Mouse (Mus musculus): Measurements from ENCODE around the gene Ntrk2.
"Not testable (repeated sequence)": the region's sequence is repeated elsewhere in the genome, so short reads cannot be mapped to it uniquely, and the experiment has no call there.

Ntrk2 gene

DNA sequence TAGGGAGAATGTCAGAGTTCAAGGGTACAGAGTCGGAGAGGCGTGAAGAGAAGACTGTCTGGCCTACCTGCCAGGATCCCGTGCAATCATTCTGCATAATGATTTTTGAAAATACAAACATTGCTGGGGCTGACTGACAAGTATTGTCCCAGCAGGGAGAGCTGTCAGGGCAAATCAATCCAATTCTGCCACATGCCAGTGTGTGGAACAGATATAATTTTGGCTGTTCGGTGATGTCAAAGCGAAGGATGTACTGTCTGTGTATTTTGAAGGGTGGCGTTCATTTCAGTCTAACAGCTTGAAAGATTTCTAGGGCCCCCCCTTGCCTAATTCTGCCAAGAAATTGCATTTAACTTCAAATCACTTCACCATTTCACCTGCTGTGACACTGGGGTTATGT lies 224.2 kb downstream of the Ntrk2 start:
- no peak for DNase-seq (ENCODE audit: low read depth, low spot score)

DNA sequence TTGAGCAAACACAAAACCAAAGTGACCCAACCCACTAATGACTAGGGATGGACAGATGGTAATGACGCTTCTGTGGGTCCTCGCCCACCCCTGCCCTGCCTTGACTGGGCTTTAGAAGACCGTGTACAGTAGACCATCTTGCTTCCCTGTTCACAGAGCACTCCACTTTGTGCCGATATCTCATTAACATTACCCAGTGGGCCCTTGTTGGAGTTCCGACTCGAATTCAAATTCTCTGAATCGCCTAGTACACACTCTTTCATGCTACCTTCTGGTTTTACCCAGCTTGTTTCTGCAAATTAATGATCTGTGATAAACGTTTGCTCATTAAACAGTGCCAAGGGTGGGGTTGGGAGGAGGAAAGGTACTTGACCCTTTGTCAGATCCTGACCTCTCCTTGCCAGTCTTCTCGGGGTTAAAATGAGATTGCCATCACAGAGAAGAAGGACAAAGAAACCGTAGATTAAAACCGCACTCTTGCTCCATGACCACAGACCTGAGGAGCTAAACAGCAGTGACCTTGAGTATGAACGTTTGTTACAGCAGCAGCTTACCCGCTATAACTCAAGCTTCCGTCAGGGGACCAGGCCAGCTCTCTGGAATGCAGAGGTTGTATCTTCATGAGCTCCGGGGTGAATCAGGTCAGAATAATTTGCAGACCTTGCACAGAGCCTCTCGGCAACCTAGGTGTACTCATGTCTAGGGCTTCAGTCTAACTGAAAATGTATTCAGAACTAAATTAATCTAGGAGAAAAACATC lies 234.0 kb downstream of the Ntrk2 start:
- DNase-seq (ENCODE audit: low read depth, low spot score), result no peak

DNA sequence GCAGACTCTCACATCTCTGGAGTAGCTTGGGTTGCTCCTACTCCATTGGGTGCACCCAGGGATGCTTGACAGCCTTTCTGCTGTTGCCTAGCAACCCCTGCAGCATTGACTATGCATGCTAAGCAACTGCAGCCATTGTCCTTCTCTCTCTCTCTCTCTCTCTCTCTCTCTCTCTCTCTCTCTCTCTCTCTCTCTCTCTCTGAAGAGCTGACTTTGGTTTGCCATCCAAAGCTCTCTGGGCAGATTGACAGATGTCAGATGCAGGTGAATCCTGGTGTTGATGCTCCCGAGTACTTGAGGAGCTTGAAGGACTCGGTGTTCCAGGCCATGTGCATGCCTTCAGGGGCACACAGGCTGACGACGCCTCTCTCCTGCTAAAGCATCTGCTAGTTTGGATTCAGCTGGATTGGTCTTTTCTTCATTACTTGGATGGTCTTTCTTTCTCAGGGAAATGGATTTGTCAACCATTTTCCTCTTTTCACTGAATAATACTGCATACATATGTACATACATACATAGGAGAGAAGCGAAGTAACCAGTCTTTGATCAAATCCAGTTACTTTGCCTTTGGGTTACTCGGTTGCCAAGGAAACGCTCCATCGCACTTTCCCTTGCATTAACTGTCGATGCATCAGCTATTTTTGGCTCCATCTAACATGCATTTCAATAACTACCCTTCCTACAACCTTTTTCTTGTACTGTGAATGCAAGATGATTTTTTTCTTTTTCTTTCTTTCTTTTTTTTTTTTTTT lies 234.8 kb downstream of the Ntrk2 start:
- DNase-seq (ENCODE audit: low read depth, low spot score), result peak; percentile 10

DNA sequence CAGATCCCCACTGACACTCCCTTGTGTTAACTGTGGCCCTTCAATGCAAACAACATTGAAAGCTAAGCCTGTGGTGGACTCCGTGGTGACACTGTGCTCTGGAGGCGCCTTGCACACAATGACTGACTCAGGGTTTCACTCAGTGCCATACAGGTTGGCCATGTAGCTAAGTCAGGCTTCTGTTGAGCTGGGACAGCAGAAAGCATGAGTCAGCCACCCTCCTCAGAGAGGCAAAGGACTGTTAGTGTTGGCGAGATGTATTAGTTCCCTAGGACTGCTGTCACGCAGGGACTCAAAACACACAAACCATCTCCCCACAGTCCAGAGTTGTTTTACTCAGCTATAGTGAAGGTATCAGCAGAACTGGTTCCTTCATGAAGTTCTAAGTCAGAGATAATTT lies 245.8 kb downstream of the Ntrk2 start:
- DNase-seq (ENCODE audit: low read depth, low spot score), result no peak

DNA sequence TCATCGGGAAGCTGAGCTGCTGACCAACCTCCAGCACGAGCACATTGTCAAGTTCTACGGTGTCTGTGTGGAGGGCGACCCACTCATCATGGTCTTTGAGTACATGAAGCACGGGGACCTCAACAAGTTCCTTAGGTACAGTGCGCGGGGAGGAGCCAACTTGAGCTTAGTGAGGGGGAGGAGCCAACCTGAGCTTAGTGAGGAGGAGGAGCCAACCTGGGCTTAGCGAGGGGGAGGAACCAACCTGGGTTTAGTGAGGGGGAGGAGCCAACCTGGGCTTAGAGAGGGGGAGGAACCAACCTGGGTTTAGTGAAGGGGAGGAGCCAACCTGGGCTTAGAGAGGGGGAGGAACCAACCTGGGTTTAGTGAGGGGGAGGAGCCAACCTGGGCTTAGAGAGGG lies 248.0 kb downstream of the Ntrk2 start:
- DNase-seq (ENCODE audit: low read depth, low spot score), result not testable (repeated sequence)

DNA sequence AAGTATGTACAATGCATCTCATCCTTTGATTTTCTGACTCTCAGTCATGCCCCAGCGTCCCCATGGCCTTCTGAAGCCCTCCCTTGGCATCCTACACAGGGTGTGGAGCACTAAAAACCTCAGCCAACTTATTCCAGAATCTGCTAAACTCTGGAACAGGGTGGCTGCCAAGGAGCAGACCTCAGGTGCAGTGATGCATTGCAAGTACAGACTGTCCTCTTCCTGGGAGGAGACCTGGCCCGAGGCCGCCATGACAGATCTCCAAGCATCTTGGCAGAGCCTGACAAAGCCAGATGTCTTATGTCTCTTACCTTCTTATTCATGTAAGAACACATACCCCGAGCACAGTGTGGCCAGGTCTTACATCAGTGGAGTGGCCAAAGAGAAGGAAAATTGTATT lies 250.5 kb downstream of the Ntrk2 start:
- no peak for DNase-seq (ENCODE audit: low read depth, low spot score)

DNA sequence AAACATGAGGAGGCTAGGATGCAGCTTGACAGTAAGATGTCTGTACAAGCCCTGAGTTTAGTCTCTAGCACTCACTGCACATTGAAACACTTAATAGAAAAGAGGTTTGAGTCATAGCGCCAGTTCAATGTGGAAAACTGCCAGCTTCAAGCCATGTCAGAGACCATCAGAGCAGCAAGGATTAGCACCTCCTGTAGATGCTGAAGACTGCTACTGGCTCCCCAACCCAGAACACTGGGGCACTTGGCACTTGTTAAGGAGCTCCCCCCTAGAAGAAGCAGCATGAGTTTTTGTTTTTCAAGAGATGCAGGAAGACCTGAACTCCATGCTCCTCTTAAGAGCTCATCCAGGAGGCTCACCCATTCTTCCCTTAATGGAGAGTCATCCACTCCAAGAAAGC lies 251.5 kb downstream of the Ntrk2 start:
- no peak for DNase-seq (ENCODE audit: low read depth, low spot score)

DNA sequence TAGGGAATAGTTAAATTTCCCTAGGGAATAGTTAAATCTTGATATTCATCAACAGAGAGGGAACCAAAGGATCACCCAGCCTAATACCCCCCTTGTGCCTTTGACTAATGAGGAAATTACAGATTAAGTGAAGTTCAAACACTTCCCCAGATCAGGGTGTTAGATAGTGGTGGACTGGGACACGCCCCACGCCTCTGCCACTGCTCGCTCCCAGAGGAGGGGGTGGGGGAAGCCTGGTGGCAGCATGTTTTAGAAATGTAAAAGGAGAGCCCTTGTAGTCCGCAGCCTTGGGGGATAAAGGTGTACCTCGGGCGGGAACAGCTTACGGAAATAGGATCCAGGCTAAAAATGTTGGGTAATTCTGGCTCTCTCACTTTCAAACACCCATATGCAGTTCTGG lies 252.7 kb downstream of the Ntrk2 start:
- DNase-seq (ENCODE audit: low read depth, low spot score), result no peak

DNA sequence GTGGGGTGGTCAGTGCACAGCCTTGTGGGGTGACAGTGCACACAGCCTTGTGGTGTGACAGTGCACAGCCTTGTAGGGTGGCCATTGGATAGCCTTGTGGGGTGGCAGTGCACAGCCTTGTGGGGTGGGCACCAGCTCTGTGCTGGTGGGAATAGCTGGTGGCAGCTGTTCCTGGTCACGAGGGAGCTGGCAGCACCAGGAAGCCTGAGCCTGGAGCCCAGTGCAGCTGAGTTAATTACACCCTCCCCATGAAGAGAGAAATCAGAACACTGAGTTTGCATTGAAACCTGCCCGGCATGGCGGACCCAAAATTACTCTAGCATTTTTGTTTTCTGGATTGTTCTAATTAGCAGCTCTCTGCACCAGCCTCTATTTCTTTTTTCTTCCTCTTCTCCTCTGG lies 259.3 kb downstream of the Ntrk2 start:
- no peak for DNase-seq (ENCODE audit: low read depth, low spot score)

DNA sequence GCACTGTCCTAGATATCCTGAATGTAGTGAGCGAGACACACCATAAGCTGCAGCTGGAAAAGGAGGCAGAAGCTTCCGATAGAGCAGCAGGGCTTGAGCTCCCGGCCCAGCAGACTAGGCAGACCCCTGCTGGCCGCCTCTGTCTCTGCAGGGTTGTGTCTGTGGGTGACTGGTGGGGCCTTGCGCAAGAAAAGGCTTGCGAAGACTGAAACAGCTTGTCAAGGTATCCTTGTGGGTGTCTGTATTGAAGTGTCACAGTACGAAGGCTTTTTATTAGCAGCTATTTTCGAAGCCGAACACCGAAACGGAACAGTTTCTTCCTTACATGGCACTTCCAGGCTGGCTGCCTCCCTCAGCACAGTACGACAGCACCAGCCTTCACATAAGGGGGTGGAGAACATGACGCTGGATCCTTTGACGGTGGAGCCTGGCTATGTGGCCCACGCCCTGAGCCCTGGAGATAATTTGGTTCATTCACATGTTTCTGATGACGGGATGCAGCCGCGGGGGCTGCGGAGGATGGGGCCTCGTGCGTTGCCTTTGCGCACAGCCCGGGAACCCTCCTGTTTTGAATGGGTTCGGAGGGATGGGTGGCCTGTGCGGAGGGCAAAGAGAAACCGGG lies 267.4 kb downstream of the Ntrk2 start:
- DNase-seq (ENCODE audit: low read depth, low spot score), result peak; percentile 72

DNA sequence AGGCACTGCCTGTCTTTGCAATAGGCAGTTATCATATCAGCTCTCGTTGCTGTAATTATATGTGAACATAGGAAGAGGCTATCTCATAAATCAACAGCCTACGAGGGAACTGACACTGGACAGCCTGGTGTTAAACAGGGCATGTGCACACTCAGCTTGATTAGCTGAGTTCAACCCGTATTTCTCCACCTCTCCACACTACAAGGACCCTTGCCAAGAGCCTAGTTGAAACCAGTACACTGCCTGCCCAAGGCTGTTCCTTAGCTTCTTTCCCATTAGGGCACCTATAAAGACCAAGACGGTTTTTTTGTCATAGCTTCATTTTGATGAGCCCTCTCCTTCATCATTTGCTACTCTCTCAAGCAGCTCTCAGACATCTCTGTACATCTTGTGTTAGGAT lies 270.1 kb downstream of the Ntrk2 start:
- DNase-seq (ENCODE audit: low read depth, low spot score), result no peak

DNA sequence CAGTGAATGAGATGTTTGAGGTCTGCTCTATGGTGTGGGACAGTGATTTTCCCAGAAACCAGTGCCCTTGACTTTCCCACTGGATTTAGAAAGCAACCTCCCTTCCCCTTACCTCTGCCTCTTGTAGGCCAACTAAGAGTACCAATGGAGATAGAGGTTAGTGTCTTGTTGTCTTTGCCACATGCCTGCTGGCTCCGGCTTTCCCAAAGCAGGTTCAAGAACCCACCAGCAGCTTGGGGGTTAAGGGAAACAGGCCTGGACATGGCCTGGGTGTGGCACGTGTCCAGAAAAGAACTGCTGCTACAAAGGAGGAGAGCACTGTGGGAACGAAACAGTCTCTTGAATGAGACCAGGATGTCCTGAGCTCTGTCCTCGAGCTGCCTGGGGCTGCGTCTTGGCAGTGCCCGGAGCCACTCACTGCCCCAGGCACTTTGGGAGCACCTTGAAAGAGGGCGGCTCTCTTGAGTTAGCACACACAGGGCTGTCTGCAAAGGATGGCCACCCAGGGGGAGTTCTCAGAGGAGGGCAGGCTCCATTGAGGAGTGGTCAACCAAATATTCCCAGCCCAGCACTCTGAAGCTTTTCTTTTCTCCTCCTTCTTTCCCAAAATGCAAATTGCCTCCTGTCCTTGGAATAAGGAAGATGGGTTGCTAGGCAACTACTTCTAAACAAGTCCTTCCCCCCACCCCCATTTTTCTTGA lies 273.5 kb downstream of the Ntrk2 start:
- no peak for DNase-seq (ENCODE audit: low read depth, low spot score)

DNA sequence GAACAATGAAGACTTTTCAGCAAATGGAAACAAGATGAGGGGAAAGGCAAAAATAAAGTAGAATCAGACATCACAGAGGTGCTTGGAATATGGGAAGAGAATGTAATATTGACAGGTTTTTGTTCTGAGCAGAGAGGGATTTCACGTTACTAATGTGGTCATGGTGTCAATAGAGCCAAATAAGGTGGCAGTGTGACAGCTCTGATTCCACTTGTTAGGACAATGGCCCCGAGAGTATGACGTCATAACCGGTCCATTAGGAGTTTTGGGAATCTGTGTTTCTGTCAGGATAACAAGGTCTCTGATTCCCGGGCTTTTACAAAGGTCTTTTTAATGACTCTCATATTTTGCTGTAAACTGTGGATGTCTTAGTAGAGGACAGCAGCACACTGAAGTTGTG lies 274.1 kb downstream of the Ntrk2 start:
- DNase-seq (ENCODE audit: low read depth, low spot score), result no peak

DNA sequence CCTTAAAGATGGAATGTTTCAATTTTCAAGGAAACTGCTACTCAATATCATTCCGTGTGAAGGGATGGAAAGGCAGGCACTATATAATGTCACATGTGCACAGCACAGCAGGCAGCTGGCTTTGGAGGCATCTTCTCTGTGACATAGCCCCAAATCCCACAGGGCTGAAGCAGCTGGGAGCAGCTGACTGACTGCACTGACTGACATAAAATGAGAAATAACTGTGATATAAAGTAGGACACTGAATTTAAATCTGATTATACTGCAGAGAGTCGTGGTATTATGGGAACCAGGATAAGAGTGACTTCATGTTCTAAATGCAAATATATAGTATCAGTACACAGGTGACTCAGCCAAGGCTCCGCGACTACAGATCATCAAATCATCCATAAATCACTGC lies 282.6 kb downstream of the Ntrk2 start:
- no peak for DNase-seq (ENCODE audit: low read depth, low spot score)

DNA sequence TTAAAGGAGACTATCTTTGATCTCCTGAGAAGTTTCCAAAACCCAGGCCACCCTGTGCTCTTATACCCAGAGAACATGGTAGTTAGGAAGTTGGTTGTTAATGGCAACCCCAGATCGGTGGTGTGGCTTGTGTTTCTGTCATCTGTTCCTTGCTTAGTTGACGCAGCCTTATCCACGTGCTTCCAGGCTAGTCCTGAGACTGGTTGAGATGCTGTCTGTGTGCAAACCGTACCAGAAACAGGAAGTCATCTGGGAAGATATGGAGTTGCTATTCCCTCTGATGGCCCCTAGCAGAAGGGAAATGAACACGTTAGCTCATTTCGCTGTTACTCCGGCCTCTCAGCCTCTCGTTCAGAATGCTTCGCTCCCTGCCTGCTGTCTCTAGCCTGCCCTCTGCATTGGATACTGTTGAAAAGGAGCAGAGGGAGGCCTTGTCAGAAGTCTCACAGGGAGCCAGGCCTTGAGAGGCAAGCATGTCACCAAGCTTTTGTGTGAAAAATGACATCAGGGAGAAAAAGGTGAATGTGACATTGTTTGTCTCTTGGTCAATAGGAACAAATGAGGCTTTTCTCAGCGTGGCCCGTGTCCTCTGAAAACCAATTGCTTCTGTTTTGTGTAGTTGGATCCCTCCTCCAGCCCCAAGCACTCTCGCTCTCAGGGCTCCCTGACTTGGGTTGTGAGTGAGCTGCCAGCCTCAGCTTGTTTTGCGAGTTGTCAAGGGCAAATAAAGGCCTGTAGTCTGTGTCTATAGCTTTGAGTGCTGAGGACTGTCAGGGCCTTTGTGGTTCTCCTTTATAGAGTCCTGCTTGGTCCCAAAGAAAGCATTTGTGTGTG lies 285.0 kb downstream of the Ntrk2 start:
- no peak for DNase-seq (ENCODE audit: low read depth, low spot score)

DNA sequence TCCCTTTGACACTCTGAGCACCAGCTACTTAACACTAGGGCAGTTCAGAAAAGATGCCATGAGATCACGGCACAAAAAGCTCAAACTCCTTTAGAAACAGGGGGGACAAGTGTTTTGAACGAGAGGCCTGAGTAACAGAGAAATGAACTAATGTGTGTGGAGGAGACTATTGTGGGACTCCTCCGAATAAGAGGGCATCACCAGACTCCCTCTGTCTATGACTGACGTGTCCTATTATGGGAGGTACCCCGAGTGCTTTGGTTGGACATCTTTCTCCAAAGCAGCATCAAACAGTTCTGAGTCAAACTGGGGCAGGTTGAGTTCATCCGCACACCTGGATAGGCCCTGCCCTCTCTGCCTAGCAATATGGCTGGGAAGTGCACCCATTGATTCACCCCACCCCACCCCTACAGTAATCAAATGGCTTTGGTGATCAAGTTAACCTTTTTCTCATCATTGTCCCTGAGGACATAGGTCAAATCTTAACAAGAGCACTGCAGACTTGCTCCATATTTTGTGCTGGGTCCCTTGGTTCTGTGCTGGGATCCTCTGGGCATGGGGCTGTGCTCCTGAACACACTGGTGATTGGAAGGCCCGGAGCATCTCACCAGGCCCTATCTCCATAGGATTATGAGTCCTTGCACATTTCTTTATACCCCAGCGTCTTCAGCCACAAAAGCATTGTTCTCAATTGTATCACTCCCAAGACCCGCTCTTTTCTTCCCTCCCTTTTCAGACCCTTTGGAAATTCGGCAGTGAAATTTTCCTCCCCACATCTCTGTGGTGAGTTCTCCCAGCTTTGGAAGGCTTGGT lies 285.9 kb downstream of the Ntrk2 start:
- no peak for DNase-seq (ENCODE audit: low read depth, low spot score)

DNA sequence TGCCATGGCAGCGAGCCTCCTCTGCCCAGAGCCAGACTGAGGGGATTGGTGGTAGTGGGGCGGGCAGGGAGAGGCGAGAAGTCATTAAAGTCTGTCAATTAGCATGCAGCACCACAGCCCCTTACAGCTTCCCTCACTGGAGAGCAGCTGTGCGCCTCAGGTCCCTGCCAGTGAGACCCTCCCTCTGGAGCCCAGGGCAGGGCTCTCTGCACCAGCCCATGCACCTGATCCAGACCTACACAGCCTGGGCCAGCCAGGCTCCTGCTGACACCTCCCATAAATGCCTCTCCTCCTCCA lies 286.4 kb downstream of the Ntrk2 start:
- peak; percentile 66 for DNase-seq (ENCODE audit: low read depth, low spot score)

DNA sequence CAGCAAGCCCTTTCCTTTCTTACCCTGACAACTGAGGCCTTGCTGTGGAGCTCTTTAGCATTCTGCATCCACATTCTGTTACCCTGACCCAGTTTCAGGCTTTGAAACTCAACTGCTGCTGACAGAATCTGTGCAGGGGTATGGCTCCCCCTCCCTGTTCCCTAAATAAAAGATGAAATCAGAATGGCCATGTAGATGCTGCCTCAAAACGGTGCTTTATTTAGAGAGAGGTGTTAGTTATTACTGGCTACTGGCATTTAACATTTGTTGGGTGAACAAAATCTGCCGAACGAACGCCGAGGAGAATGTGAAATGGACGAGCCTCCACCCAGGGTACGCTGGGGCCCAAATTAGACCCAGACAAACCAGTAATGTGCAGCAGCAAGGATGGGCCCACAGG lies 288.4 kb downstream of the Ntrk2 start:
- no peak for DNase-seq (ENCODE audit: low read depth, low spot score)

DNA sequence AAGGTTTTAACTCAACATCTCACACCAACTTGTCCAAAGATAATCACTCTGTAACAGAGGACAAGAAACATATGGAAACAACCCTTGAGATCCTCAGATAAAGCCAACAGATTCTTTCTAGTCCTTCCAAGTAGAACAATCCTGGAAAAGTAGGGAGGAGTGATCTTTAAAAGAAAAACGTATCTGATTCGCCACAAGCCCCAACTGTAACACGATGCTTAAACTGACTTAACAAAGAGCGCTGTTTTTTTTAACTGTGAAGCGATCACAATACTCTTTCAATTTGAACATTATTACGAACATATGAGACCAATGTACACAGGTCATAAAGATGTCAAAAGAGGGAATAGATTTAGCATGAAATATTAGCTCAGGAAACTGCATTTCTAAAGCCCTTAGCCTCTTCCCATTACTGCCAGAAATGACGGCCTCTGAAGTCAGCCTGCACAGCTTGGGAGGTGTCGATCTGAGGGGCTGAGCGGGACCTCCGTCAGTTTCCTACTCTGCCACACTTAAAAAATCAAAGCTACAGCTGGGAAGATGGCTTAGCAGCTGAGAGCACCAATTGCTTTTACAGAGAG lies 289.5 kb downstream of the Ntrk2 start:
- peak; percentile 67 for DNase-seq (ENCODE audit: low read depth, low spot score)

DNA sequence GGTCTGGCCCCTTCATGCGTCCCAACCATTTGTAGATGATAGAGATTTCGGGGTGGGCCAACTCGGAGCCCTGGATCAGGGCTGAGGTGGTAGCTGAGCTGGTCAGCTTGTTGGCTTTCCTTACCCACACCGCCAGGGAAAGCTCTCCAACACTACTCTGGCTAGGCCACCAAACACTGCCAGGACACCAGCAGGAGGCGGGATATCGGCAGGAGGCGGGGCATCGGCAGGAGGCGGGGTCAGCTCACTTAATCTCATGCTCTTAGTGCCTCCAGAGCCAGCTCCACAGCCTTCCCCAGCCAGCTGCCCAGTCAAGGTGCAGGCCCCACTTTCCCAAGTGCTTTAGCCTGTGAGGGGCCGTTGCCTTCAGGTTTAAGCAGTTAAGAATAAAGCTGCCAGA lies 293.7 kb downstream of the Ntrk2 start:
- no peak for DNase-seq (ENCODE audit: low read depth, low spot score)
